Mouse (Mus musculus) intestine, postnatal 0 days (tissue): ENCODE data around the gene Cd164. TPM values are rescaled to one million over a fixed set of nuclear protein-coding genes. Genes with fewer than 3 reads are reported as not detected.
A peak's percentile ranks its signal among the peaks of the same experiment; 100 is the strongest.

Source experiments
- ATAC-seq: fragments of 200-750 bp; cut with Nextera tagmentation; 2 replicates; pipeline ENCODE4 v1.8.0; 2017; ENCODE audit warnings: mild to moderate bottlenecking, moderate TSS enrichment, moderate library complexity
- H3K27ac ChIP-seq: fragments of 300-500 bp; sonication (generic); 2 replicates; pipeline ENCODE4 v1.5.1; 2014; ENCODE audit warnings: mild to moderate bottlenecking, low read depth, low read length, moderate library complexity
- H3K27me3 ChIP-seq: fragments of 300-500 bp; sonication (generic); replicated peaks from 2 replicates; pipeline ENCODE4 v1.6.1; 2014; ENCODE audit warnings: low read length, mixed read lengths; ENCODE audit not compliant: control insufficient read depth, insufficient read depth
- H3K36me3 ChIP-seq: fragments of 300-500 bp; sonication (generic); 2 replicates; pipeline ENCODE4 v1.6.1; 2014; ENCODE audit warnings: mild to moderate bottlenecking, moderate library complexity; ENCODE audit not compliant: control insufficient read depth, insufficient read depth
- H3K4me1 ChIP-seq: fragments of 300-500 bp; sonication (generic); replicated peaks from 2 replicates; pipeline ENCODE4 v1.6.1; 2014; ENCODE audit warnings: antibody characterized with exemption, low read length, mixed read lengths; ENCODE audit not compliant: control insufficient read depth, insufficient read depth
- H3K4me2 ChIP-seq: fragments of 300-500 bp; sonication (generic); replicated peaks from 2 replicates; pipeline ENCODE4 v1.6.1; 2014; ENCODE audit warnings: low read depth, mild to moderate bottlenecking, moderate library complexity
- H3K4me3 ChIP-seq: fragments of 300-500 bp; sonication (generic); 2 replicates; pipeline ENCODE4 v1.5.1; 2014; ENCODE audit warnings: low read depth, low read length
- H3K9ac ChIP-seq: fragments of 300-500 bp; sonication (generic); 2 replicates; pipeline ENCODE4 v1.6.1; 2014; ENCODE audit warnings: mild to moderate bottlenecking, low read depth, low read length
- H3K9me3 ChIP-seq: fragments of 300-500 bp; sonication (generic); 2 replicates; pipeline ENCODE4 v1.6.1; 2016; ENCODE audit warnings: mixed run types; ENCODE audit not compliant: control insufficient read depth
- CTCF ChIP-seq: sonication (generic); IDR thresholded peaks from 2 replicates; pipeline ENCODE4 v1.5.1; 2016; ENCODE audit warnings: low read depth, mild to moderate bottlenecking, control low read depth, antibody characterized with exemption, moderate library complexity
- WGBS: fragments of 180-500 bp; shearing (Covaris S2); extraction: QIAGEN DNeasy Blood & Tissue Kit; methylation state at CpG from one replicate; pipeline ENCODE4 v1.1.7; 2014; 5-methylcytosine and 5-hydroxymethylcytosine counted together
- polyA plus RNA-seq: library from polyadenylated mRNA; unstranded; fragments of >200 nt; fragmentation: Nextera tagmentation; extraction: Ambion mirVana; gene quantifications from 2 replicates; pipeline ENCODE4 v1.2.1, GENCODE M21; 2015

The Cd164 gene
- polyA plus RNA-seq, 1 experiment from 2014 or later, result 181 TPM

- Histone ChIP-seq H3K4me3 (no peak overlapping the region), H3K4me2 (no peak overlapping the region; the same call in 1 of the 2 replicates), H3K27ac (peak overlapping the region; percentile 35; the same call in 1 of the 2 replicates), H3K9ac (no peak overlapping the region), H3K36me3 (no peaks in the 10 kb centered on the region), H3K9me3 (no peaks in the 10 kb centered on the region; the same call in 1 of the 2 replicates), H3K27me3 (no peaks in the 10 kb centered on the region), H3K4me1 (0 out of 2 replicates have a peak, but pooled peaks cover 4% of the 10 kb centered on the region)
- peak; percentile 84 for ATAC-seq
- 33% methylated on average over 5 of the region's 5 CpGs for WGBS
- no peak for TF ChIP-seq CTCF
Measured at GRCm38 (mm10) chr10:41565141-41565540, 45.9 kb downstream of the Cd164 start.

DNA sequence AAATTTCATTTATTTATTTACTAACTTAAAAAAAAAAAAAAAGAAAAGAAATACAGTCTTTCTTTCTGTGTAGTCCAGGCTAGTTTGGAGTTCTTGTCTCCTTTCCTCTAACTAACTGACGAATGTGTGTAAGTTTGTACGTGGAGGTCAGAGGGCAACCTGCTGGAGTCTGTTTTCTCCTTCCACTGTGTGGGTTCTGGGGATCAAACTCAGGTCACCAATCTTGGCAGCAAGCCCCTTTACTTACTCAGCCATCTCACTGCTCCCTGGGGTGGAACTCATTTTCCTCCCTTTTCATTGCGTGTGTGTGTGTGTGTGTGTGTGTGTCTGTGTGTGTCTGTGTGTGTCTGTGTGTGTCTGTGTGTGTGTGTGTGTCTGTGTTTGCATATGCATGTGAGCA is 49.1 kb downstream of the Cd164 start:
- ATAC-seq, result no peak
- H3K4me1 ChIP-seq, result 0 out of 2 replicates have a peak, but pooled peaks cover 6% of the 10 kb centered on the region
- no peaks in the 10 kb centered on the region for H3K9me3 ChIP-seq
- no peak overlapping the region for H3K4me2 ChIP-seq
- H3K4me3 ChIP-seq, result no peak overlapping the region
- 54% methylated on average over 3 of the region's 3 CpGs for WGBS
- no peak overlapping the region for H3K9ac ChIP-seq
- H3K27me3 ChIP-seq, result no peaks in the 10 kb centered on the region
- H3K27ac ChIP-seq, result no peak overlapping the region
- no peak for TF ChIP-seq CTCF
- H3K36me3 ChIP-seq, result no peaks in the 10 kb centered on the region

- Histone ChIP-seq H3K27me3 (no peaks in the 10 kb centered on the region), H3K4me1 (0 out of 2 replicates have a peak, but pooled peaks cover 3% of the 10 kb centered on the region), H3K4me3 (no peak overlapping the region), H3K4me2 (no peak overlapping the region), H3K9me3 (no peaks in the 10 kb centered on the region), H3K27ac (no peak overlapping the region), H3K36me3 (no peaks in the 10 kb centered on the region), H3K9ac (no peak overlapping the region)
- WGBS, result 83% methylated on average over 4 of the region's 4 CpGs
- ATAC-seq, result no peak
- no peak for TF ChIP-seq CTCF
Measured at GRCm38 (mm10) chr10:41571065-41571464, 51.9 kb downstream of the Cd164 start.

DNA sequence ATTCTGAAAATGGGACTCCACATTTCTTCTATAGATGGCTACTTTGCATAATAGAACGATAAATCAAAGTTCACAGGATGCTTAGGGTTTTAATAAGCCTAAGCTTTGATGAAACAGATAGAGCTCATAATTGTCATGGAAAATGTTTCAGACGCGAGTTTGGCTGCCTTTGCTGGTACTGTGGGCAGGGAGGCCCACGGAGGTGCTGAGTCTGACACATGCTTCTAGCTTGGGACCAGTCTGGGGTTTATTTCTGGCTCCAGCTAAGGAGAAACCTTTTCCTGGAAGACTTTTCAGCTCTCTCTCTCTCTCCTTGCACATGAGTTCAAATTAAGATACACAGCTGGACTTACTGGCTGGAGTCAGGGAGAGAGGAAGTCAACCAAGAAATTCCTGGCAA is 53.1 kb downstream of the Cd164 start:
- Histone ChIP-seq H3K9me3 (no peaks in the 10 kb centered on the region), H3K4me2 (no peak overlapping the region), H3K27ac (no peak overlapping the region), H3K4me1 (0 out of 2 replicates have a peak, but pooled peaks cover 3% of the 10 kb centered on the region), H3K9ac (no peak overlapping the region), H3K36me3 (no peaks in the 10 kb centered on the region), H3K27me3 (no peaks in the 10 kb centered on the region), H3K4me3 (no peak overlapping the region)
- no peak for ATAC-seq
- WGBS, result 83% methylated on average over 4 of the region's 4 CpGs
- TF ChIP-seq CTCF, result no peak

DNA sequence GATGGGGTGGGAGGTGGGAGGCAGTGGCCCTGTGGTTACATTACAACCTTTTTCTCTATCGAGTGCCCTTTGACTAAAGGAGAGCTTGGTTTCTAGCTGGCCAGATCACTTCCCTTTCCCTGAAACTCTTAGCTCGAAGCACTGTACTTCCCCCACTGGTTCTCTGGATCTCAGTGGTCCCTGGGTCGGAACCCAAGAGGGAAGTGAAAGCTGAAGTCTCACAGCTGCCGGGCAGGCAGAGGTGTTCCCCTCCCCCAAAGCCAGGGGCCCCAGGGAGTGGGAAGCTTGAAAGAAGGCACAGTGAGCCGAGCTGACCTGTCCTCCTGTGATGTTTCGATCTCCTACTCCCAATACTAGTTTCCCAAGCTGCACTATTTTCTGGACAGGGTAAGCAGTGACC is 54.0 kb downstream of the Cd164 start:
- Histone ChIP-seq H3K9ac (no peak overlapping the region), H3K27ac (no peak overlapping the region), H3K9me3 (no peaks in the 10 kb centered on the region), H3K4me2 (no peak overlapping the region), H3K36me3 (no peaks in the 10 kb centered on the region), H3K4me3 (no peak overlapping the region), H3K27me3 (no peaks in the 10 kb centered on the region), H3K4me1 (0 out of 2 replicates have a peak, but pooled peaks cover 3% of the 10 kb centered on the region)
- no peak for TF ChIP-seq CTCF
- 29% methylated on average over 6 of the region's 6 CpGs for WGBS
- no peak for ATAC-seq

GRCm38 (mm10) chr10:41575451-41576327 is 56.5 kb downstream of the Cd164 start:
- WGBS, result 66% methylated on average over 8 of the region's 8 CpGs

More at GRCm38 (mm10) chr10:41575451-41576327, 56.5 kb downstream of the Cd164 start:
- H3K27me3 ChIP-seq, result no peaks in the 10 kb centered on the region
- no peak overlapping the region for H3K4me2 ChIP-seq
- H3K4me3 ChIP-seq, result no peak overlapping the region
- H3K9me3 ChIP-seq, result no peaks in the 10 kb centered on the region
- no peaks in the 10 kb centered on the region for H3K36me3 ChIP-seq
- H3K4me1 ChIP-seq, result 0 out of 2 replicates have a peak, but pooled peaks cover 7% of the 10 kb centered on the region
- no peak for TF ChIP-seq CTCF
- ATAC-seq, result peak; percentile 28; the same call in 1 of the 2 replicates
- H3K27ac ChIP-seq, result no peak overlapping the region
- H3K9ac ChIP-seq, result no peak overlapping the region
